Mouse (Mus musculus): ENCODE data around the gene Nrn1l. TPM values are rescaled to one million over a fixed set of nuclear protein-coding genes. Genes with fewer than 3 reads are reported as not detected.

Gene Nrn1l
- polyA plus RNA-seq, 1 experiment from 2014 or later = 0.99 TPM

- Histone ChIP-seq H3K4me3 (ENCODE audit: low read depth, low read length) (peak within 1 kb of the TSS; percentile 94), H3K36me3 (ENCODE audit: control insufficient read depth, insufficient read depth, low read length) (peaks cover 40% of the 10 kb centered on the region), H3K27ac (ENCODE audit: low read depth, low read length) (no peak within 1 kb of the TSS), H3K4me2 (ENCODE audit: low read depth, low read length) (peak within 1 kb of the TSS; percentile 78), H3K9ac (replicated peaks; ENCODE audit: low read depth, low read length) (peak within 1 kb of the TSS; percentile 87), H3K27me3 (ENCODE audit: control insufficient read depth, insufficient read depth, low read length) (no peaks in the 10 kb centered on the region), H3K4me1 (ENCODE audit: control insufficient read depth, insufficient read depth, low read length) (peaks cover 23% of the 10 kb centered on the region), H3K9me3 (ENCODE audit: control insufficient read depth, low read length) (no peaks in the 10 kb centered on the region)
- WGBS = under 1% methylated on average over 45 of the region's 45 CpGs
- ATAC-seq (ENCODE audit: low read depth) = peak; percentile 92
Observed at GRCm38 (mm10) chr8:105880754-105881520, 12.4 kb upstream of the Nrn1l start, which contains the start of gene Edc4. Edc4 (plus strand) TSS chr8:105880881.

- Histone ChIP-seq H3K4me1 (ENCODE audit: control insufficient read depth, insufficient read depth, low read length) (no peaks in the 10 kb centered on the region), H3K27me3 (ENCODE audit: control insufficient read depth, insufficient read depth, low read length) (no peaks in the 10 kb centered on the region), H3K36me3 (ENCODE audit: control insufficient read depth, insufficient read depth, low read length) (peaks cover 67% of the 10 kb centered on the region), H3K9ac (replicated peaks; ENCODE audit: low read depth, low read length) (no peak overlapping the region), H3K4me3 (ENCODE audit: low read depth, low read length) (no peak overlapping the region), H3K4me2 (ENCODE audit: low read depth, low read length) (no peak overlapping the region), H3K27ac (ENCODE audit: low read depth, low read length) (no peak overlapping the region), H3K9me3 (ENCODE audit: control insufficient read depth, low read length) (no peaks in the 10 kb centered on the region)
- 95% methylated on average over 12 of the region's 12 CpGs for WGBS
- no peak for ATAC-seq (ENCODE audit: low read depth)
Observed at GRCm38 (mm10) chr8:105889756-105890465, 3.5 kb upstream of the Nrn1l start.

DNA sequence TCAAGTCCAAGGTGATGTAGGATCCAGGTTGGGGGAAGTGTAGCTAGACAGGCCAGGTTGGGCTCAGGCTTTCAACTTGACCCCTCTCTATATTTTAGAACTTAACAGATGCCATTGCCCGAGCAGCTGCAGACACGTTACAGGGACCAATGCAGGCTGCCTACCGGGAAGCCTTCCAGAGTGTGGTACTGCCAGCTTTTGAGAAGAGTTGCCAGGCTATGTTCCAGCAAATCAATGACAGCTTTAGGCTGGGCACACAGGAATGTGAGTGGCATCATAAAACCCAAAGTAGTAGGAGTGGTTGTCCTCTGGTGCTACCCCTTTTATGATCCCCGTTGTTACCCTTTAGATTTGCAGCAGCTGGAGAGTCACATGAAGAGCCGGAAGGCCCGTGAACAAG, 2.5 kb upstream of the Nrn1l start:
- Histone ChIP-seq H3K9ac (replicated peaks; ENCODE audit: low read depth, low read length) (no peak overlapping the region), H3K27ac (ENCODE audit: low read depth, low read length) (no peak overlapping the region), H3K36me3 (ENCODE audit: control insufficient read depth, insufficient read depth, low read length) (peaks cover 58% of the 10 kb centered on the region), H3K4me3 (ENCODE audit: low read depth, low read length) (no peak overlapping the region), H3K9me3 (ENCODE audit: control insufficient read depth, low read length) (no peaks in the 10 kb centered on the region), H3K4me2 (ENCODE audit: low read depth, low read length) (no peak overlapping the region), H3K27me3 (ENCODE audit: control insufficient read depth, insufficient read depth, low read length) (no peaks in the 10 kb centered on the region), H3K4me1 (ENCODE audit: control insufficient read depth, insufficient read depth, low read length) (no peaks in the 10 kb centered on the region)
- ATAC-seq (ENCODE audit: low read depth) = no peak
- WGBS = 73% methylated on average over 6 of the region's 6 CpGs

DNA sequence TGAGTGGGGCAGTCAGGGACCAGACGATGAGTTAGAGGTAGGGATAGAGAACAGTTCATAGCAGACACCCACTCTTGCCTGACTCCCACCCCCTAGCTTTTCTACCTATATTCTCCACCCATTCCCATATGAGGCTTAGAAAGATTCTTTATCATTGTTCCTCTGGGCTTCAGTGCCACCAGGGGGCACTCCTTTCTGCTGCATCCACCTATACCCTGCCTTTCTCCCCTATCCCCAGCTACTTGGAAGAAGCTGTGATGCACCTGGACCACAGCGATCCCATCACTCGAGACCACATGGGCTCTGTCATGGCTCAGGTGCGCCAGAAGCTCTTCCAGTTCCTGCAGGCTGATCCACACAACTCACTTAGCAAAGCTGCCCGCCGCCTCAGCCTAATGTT, 935 bp upstream of the Nrn1l start:
- no peak for ATAC-seq (ENCODE audit: low read depth)
- 83% methylated on average over 6 of the region's 6 CpGs for WGBS
- Histone ChIP-seq H3K4me3 (ENCODE audit: low read depth, low read length) (no peak overlapping the region), H3K27me3 (ENCODE audit: control insufficient read depth, insufficient read depth, low read length) (no peaks in the 10 kb centered on the region), H3K36me3 (ENCODE audit: control insufficient read depth, insufficient read depth, low read length) (peaks cover 42% of the 10 kb centered on the region), H3K9ac (replicated peaks; ENCODE audit: low read depth, low read length) (no peak overlapping the region), H3K27ac (ENCODE audit: low read depth, low read length) (no peak overlapping the region), H3K9me3 (ENCODE audit: control insufficient read depth, low read length) (no peaks in the 10 kb centered on the region), H3K4me1 (ENCODE audit: control insufficient read depth, insufficient read depth, low read length) (no peaks in the 10 kb centered on the region), H3K4me2 (ENCODE audit: low read depth, low read length) (no peak overlapping the region)

DNA sequence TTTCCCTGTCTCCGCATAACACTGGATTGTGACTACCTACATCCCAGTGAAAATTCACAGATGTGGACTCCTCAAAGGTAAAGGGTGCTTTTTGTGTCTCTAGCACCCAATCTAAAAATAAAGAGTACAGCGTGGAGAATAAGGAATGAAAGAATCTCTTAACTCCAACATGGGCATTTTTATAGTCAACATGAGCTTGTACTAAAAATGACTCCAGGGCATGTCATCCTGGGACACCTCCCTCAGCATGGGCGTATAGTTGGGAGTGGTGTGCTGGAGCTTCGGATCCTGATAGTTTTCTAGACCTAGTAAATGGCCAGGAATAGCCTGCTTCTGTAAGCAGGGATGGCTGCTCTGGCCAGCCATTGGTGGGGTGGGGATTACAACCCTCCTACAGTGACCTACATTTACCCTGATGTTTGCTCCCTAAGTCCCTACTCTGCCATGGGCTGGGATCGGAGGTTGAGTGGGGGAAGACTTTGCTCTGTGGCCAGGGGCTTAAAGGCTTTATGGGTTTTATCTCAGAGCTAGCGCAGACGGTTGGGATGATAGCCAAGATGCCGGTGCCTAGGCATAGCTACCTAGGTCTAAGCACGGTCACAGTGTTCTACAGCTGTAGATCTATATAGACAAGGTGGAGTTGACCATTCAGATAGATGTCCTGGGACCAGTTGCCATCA, 4.6 kb downstream of the Nrn1l start:
- WGBS = 81% methylated on average over 9 of the region's 9 CpGs
- Histone ChIP-seq H3K4me1 (ENCODE audit: control insufficient read depth, insufficient read depth, low read length) (peaks cover 6% of the 10 kb centered on the region), H3K9ac (replicated peaks; ENCODE audit: low read depth, low read length) (no peak overlapping the region)

DNA sequence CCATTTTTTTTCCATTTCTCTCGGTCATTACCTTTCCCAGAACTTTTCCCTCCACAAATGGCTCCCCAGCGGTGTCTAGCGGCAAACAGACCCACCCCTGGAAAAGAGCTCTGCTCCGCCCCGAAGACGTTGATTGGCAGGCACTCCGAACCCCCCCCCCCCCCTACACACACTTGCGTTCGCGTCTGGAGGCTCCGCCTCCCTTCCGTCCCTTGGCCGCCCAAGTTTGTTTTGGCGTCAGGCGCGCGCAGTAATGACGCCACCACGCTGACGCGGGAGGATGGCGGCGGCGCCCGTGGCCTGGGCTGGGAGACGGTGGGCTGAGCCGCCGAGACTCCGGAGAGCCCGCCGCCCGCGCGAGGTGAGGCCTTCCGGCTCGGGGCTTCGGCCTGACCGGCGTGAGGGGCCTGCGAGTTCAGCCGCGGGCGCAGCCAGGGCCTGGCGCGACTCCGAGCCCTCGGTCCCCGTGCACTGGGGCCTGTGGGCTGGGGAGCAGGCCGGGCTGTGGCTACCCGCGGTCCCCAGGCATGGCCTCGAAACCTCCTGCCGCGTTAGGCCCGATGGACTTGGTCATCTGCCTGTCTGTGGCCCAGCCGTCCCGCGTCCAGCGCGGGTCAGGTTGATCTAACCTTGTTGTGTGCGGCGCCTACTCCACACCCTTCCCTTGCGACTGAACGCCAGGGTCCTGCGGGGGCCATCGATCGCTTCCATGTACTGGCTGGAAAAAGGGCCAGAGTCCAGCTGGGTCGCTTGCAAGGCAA, 7.0 kb downstream of the Nrn1l start, which contains the start of gene Pskh1:
Pskh1 (plus strand) TSS at position 262 of the 761 bp plus-strand sequence.
- H3K4me2 ChIP-seq (ENCODE audit: low read depth, low read length) = peak within 1 kb of the TSS; percentile 90
- no peaks in the 10 kb centered on the region for H3K36me3 ChIP-seq (ENCODE audit: control insufficient read depth, insufficient read depth, low read length)
- H3K4me3 ChIP-seq (ENCODE audit: low read depth, low read length) = peak within 1 kb of the TSS; percentile 88
- H3K9ac ChIP-seq (replicated peaks; ENCODE audit: low read depth, low read length) = peak within 1 kb of the TSS; percentile 98
- no peaks in the 10 kb centered on the region for H3K9me3 ChIP-seq (ENCODE audit: control insufficient read depth, low read length)
- no peaks in the 10 kb centered on the region for H3K27me3 ChIP-seq (ENCODE audit: control insufficient read depth, insufficient read depth, low read length)
- under 1% methylated on average over 61 of the region's 68 CpGs for WGBS
- peaks cover 6% of the 10 kb centered on the region for H3K4me1 ChIP-seq (ENCODE audit: control insufficient read depth, insufficient read depth, low read length)
- peak within 1 kb of the TSS; percentile 90 for H3K27ac ChIP-seq (ENCODE audit: low read depth, low read length)
- peak; percentile 94 for ATAC-seq (ENCODE audit: low read depth)

More for the DNA sequence above, 4.6 kb downstream of the Nrn1l start:
- no peaks in the 10 kb centered on the region for H3K36me3 ChIP-seq (ENCODE audit: control insufficient read depth, insufficient read depth, low read length)
- H3K4me2 ChIP-seq (ENCODE audit: low read depth, low read length) = no peak overlapping the region
- no peaks in the 10 kb centered on the region for H3K9me3 ChIP-seq (ENCODE audit: control insufficient read depth, low read length)
- H3K4me3 ChIP-seq (ENCODE audit: low read depth, low read length) = no peak overlapping the region
- ATAC-seq (ENCODE audit: low read depth) = no peak
- no peak overlapping the region for H3K27ac ChIP-seq (ENCODE audit: low read depth, low read length)
- H3K27me3 ChIP-seq (ENCODE audit: control insufficient read depth, insufficient read depth, low read length) = no peaks in the 10 kb centered on the region

DNA sequence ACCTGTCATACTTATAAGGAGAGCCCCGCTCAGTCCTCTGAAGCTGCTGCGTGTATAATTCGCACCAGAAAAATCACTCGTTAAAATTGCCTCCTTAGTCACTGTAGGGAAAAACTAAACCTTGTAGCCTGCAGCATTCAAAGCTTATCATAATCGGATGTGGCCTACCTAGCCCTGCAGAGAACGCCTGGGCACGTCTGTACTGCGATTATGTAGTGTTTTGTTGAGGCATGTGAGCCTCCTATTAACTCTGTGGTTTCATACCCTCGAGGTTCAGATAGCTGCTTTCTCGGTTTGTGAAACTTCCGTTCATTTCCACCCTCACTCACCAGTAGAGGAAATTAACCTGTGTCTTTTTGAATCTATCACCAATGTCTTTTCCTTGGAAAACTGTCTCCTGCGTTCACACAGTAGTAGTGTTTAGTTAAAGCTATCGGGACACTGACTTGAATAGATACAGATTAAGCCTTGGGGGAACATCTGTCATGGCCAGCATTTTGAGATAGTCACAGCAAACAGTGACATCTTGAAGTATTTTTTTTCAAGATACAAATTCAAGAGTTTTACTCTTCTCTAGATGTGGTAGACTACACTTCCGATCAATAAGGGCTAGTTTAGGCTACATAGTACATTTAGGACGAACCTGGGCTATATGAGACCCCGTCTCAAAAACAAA, 7.7 kb downstream of the Nrn1l start:
- Histone ChIP-seq H3K36me3 (ENCODE audit: control insufficient read depth, insufficient read depth, low read length) (no peaks in the 10 kb centered on the region), H3K4me2 (ENCODE audit: low read depth, low read length) (peak overlapping the region; percentile 90), H3K27ac (ENCODE audit: low read depth, low read length) (peak overlapping the region; percentile 90; the same call in 1 of the 2 replicates), H3K4me1 (ENCODE audit: control insufficient read depth, insufficient read depth, low read length) (peaks cover 6% of the 10 kb centered on the region), H3K27me3 (ENCODE audit: control insufficient read depth, insufficient read depth, low read length) (no peaks in the 10 kb centered on the region), H3K9me3 (ENCODE audit: control insufficient read depth, low read length) (no peaks in the 10 kb centered on the region), H3K4me3 (ENCODE audit: low read depth, low read length) (peak overlapping the region; percentile 88), H3K9ac (replicated peaks; ENCODE audit: low read depth, low read length) (peak overlapping the region; percentile 98)
- 39% methylated on average over 16 of the region's 16 CpGs for WGBS
- ATAC-seq (ENCODE audit: low read depth) = peak; percentile 4; the same call in 1 of the 2 replicates

DNA sequence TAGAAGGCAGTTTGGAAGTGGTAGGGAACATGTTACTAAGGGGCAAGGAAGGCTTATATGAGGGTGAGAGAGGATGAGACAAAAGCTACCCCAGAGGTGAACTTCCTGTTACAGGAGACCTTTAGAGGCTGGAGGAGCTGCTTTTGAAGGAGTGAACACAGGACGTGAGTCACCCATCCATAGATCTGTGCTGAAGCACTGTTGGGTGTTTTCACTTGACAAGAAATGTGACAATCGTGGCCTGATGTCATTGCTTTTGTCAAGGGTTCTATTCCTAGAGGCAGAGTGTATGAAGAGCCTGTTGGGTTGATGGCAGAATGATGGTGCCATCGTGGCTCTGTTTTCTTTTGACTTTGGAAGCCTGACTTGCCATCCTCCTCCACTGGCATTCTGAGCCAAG, 26.0 kb downstream of the Nrn1l start:
- Histone ChIP-seq H3K4me3 (ENCODE audit: low read depth, low read length) (no peak overlapping the region), H3K4me1 (ENCODE audit: control insufficient read depth, insufficient read depth, low read length) (no peaks in the 10 kb centered on the region), H3K9ac (replicated peaks; ENCODE audit: low read depth, low read length) (no peak overlapping the region), H3K36me3 (ENCODE audit: control insufficient read depth, insufficient read depth, low read length) (0 out of 2 replicates have a peak, but pooled peaks cover 7% of the 10 kb centered on the region), H3K4me2 (ENCODE audit: low read depth, low read length) (no peak overlapping the region), H3K9me3 (ENCODE audit: control insufficient read depth, low read length) (no peaks in the 10 kb centered on the region), H3K27me3 (ENCODE audit: control insufficient read depth, insufficient read depth, low read length) (no peaks in the 10 kb centered on the region), H3K27ac (ENCODE audit: low read depth, low read length) (no peak overlapping the region)
- ATAC-seq (ENCODE audit: low read depth) = no peak
- WGBS = 91% methylated on average over 3 of the region's 3 CpGs

Measured in neural tube, embryonic 14.5 days (tissue).